Mouse (Mus musculus): ENCODE measurements around the gene Atf6.

DNA sequence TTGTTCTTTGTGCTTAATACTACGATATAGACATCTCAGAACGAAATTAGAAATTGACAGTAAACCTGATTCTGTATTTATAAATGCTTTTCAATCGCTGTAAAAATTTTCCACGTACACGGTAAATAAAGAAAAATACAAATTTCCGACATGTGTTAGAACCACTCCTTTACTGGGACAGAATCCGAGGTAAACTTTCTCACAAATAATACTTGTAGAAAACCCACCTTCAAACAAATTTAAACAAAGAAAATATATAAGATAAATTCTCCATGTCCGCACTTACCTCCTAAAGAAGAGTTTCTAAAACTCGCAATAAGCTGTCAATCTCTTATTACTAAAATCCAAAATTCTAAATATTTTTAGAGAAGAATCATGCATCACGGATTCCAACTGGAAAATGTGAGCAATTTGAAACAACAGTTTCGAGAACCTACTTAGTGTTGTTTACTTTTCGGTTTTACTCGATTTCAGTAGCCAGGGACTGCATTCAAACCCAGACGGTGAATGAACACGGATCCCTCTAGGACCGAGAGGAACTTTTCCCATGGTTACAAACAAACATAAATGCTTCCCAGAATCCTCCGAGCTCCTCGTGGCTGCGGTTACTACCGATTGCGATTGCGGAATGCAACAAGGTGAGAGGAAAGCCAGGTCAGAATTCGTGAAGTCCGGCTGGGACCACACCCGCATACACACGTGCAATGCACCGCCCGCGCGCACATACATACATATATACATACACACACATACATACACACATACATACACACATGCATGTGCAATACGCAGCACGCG lies 735 bp upstream of the Atf6 start:
- TF ChIP-seq CTCF (IDR thresholded peaks at IDR 0.05; ENCODE audit: low read depth) = no peak
- no peak for TF ChIP-seq EP300 (IDR thresholded peaks at IDR 0.05; ENCODE audit: low read depth)

Measured in liver, postnatal 0 days (tissue).